Mouse (Mus musculus) left cerebral cortex, postnatal 14 days (tissue): ENCODE data around the gene Olfr1170. TPM values are rescaled to one million over a fixed set of nuclear protein-coding genes. Genes with fewer than 3 reads are reported as not detected.

Source experiments
- DNase-seq, 2 experiments: peaks; one replicate each; pipeline ENCODE4 v3.0.0; 2021 to 2022; ENCODE audit warnings: low spot score in 2 of 2, mixed read lengths in 1 of 2
- intact Hi-C: fragments of 180-260 bp; cut with DNase I; formaldehyde crosslinking; loops from one replicate; pipeline ENCODE4 v1.15.1; 2025
- long read RNA-seq, 2 experiments: library from polyadenylated mRNA; stranded (forward); transcript quantifications; one replicate each; pipeline ENCODE4 v2.0.0; 2021
- total RNA-seq, 2 experiments: library from RNA; stranded (reverse); gene quantifications; 2 replicates each; pipeline ENCODE4 v1.2.3; 2021

Olfr1170 gene
- not detected for total RNA-seq
- long read RNA-seq, experiment 1 = 0 reads
- long read RNA-seq, experiment 2 = 0 reads

- intact Hi-C loops = no loop called here
- DNase-seq = no peak
These were observed at the start of gene Olfr1170 for GRCm38 (mm10) chr2:88228234-88228633. Gene Olfr1170, minus strand, starts transcription at chr2:88228334.

- intact Hi-C loops = no loop called here
- no peak for DNase-seq
These were observed 7.3 kb downstream of the Olfr1170 start for GRCm38 (mm10) chr2:88220784-88221183.

- no peak for DNase-seq
- intact Hi-C loops = no loop called here
These were observed 46.6 kb downstream of the Olfr1170 start, which contains the start of gene Olfr1168 for GRCm38 (mm10) chr2:88181580-88181979. Gene Olfr1168, plus strand, starts transcription at chr2:88181880.

Other genes starting within 250 kb of the Olfr1170 start
- not detected for gene Olfr1158, start 238.2 kb downstream of the Olfr1170 start, total RNA-seq
- not detected for gene Olfr1160, start 220.1 kb downstream of the Olfr1170 start, total RNA-seq
- gene Olfr1161, start 205.6 kb downstream of the Olfr1170 start, total RNA-seq = not detected
- gene Olfr73, start 190.6 kb downstream of the Olfr1170 start, total RNA-seq = not detected
- not detected for gene Olfr1162, start 177.2 kb downstream of the Olfr1170 start, total RNA-seq
- not detected for gene Olfr1163, start 156.5 kb downstream of the Olfr1170 start, total RNA-seq
- gene Olfr1164, start 134.4 kb downstream of the Olfr1170 start, total RNA-seq = not detected
- gene Olfr1166, start 100.1 kb downstream of the Olfr1170 start, total RNA-seq = not detected
- gene Olfr1167, start 73.1 kb downstream of the Olfr1170 start, total RNA-seq = not detected
- not detected for gene Olfr1168, start 46.5 kb downstream of the Olfr1170 start, total RNA-seq
- not detected for gene Olfr1173, start 51.5 kb upstream of the Olfr1170 start, total RNA-seq
- gene Olfr1174-ps, start 86.8 kb upstream of the Olfr1170 start, total RNA-seq = not detected
- gene Olfr1175-ps, start 98.9 kb upstream of the Olfr1170 start, total RNA-seq = not detected
- not detected for gene Olfr1176, start 108.4 kb upstream of the Olfr1170 start, total RNA-seq
- not detected for gene Olfr1177-ps, start 118.2 kb upstream of the Olfr1170 start, total RNA-seq
- not detected for gene Olfr1178, start 158.7 kb upstream of the Olfr1170 start, total RNA-seq
- gene Olfr1179, start 178.1 kb upstream of the Olfr1170 start, total RNA-seq = not detected
- gene Olfr1180, start 190.8 kb upstream of the Olfr1170 start, total RNA-seq = not detected
- gene Olfr1181, start 197.8 kb upstream of the Olfr1170 start, total RNA-seq = not detected
- not detected for gene Gm13757, start 220.8 kb upstream of the Olfr1170 start, total RNA-seq
- not detected for gene Olfr1183, start 226.5 kb upstream of the Olfr1170 start, total RNA-seq